Mouse (Mus musculus) T-cell, adult 66 days (primary cell): Measurements from ENCODE around the gene Hmx3. TPM values are rescaled to one million over a fixed set of nuclear protein-coding genes. Genes with fewer than 3 reads are reported as not detected.

Source experiments
- total RNA-seq, 2 experiments: library from RNA; stranded (reverse); gene quantifications; 3 replicates in 1 of 2; 4 replicates in 1 of 2; pipeline ENCODE4 v1.2.4; 2023

The Hmx3 gene
- not detected for total RNA-seq

DNA sequence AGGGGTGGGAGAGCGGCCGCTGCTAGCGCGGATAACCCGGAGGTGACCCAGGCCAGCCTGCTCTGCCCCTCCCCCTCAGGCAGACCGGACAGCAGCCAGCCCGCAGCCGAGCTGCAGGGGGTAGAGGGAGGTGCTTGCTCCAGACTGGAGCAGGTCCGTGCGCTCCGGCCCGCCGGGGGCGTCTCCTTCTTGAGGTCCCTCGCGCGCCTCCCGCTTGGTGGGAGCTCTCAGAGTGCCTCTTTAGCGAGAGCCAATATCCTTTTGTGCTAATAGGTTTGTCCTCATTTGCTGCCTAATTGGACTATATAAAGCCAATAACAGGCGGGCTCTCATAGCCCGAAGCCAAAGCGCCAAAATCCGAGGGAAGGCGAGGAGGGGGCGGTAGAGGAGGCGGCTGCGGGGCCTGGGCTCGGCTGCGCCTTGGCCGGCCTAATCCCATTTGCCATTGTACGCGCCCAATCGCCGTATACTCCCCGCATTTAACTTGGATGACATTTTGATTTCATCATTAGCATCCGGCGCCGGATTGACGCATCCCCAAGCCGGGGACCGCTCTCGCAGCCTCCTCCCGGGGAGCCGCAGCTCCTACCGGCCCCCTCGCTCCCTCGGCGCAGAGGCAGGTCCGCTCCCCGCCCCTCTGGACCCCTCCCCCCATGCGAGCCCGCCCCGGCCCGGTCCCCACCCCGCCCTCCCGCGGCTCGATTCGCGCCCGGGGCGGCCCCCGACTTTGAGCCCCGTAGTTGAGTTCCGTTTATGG lies at the start of gene Hmx3:
Gene Hmx3 (plus strand): TSS at position 753 of the 757 bp plus-strand sequence.

DNA sequence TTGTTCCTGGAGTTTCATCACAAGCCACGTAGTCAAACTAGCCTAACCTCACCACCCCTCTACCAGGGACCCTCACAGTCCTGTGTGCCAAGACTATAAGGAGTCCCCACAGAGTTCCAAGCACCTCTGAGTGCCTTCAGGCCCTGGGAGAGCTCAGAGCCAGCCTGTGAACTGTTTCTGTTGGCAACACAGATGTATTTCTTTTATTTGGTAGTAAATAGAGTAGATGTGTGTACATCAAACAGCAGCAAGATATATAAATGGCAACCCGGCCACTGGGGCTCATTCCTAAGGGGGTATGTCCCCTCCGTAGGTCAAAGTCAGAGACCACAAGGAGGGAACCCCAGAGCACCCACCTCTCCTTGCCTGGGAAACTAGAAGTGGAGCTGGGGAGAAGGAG lies 5.8 kb downstream of the Hmx3 start, which contains the start of gene Hmx2:
Gene Hmx2 (plus strand): TSS at position 301 of the 400 bp plus-strand sequence.

DNA sequence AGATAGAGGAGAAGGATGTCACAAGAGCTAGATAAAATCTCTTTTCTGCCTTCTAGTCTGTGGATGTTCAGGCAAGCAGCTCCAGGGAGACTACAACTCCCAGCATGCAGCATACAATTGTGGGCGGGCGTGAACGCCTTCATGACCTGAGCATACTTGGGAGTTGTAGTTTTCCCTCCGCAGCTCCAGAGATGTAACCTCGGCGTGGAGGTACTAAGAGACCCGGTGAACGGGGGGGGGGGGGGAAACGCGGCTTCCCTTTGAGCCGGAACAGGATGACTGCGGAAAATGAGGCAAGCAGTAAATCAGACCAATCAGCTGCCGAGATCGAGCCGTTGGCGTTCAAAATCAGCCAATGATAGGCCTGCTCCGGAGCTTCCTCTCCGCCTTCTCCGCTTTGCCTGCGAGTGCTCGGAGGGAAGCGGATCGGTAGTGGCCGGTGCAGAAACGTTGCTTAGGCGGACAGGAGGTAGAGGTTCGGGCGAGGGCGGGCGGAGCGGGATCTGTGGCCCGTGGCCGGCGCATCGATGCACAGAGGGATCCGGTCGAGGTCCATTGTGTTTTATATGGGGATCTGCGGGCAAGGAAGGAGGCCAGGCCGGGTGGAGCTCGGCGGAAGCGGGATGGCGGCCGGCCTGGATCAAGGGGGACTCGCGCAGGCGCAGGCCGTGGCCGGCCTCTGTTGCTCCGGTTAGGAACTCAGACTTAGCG lies 17.5 kb downstream of the Hmx3 start, which contains the start of gene Bub3:
Gene Bub3 (plus strand): TSS at position 237 of the 711 bp plus-strand sequence.

Other genes with a start within 250 kb of the Hmx3 start
- not detected for gene Cuzd1, start 220.6 kb upstream of the Hmx3 start, total RNA-seq
- gene Fam24b, start 213.4 kb upstream of the Hmx3 start, total RNA-seq: 1 to 10 TPM in 1 of 2 experiments, not detected in 1; 1.5 TPM
- gene Fam24a, start 209.0 kb upstream of the Hmx3 start, total RNA-seq: not detected
- gene 2310057M21Rik, start 180.1 kb upstream of the Hmx3 start, total RNA-seq: 10 to 100 TPM; 22.5 to 29.6 TPM
- 10 to 100 TPM; 26.7 to 29.1 TPM for gene Pstk, start 171.7 kb upstream of the Hmx3 start, total RNA-seq
- 10 to 100 TPM; 80.2 to 80.4 TPM for gene Ikzf5, start 132.3 kb upstream of the Hmx3 start, total RNA-seq
- 10 to 100 TPM; 21.1 to 23.9 TPM for gene Acadsb, start 132.3 kb upstream of the Hmx3 start, total RNA-seq
- not detected for gene Hmx2, start 5.9 kb downstream of the Hmx3 start, total RNA-seq
- gene Bub3, start 17.4 kb downstream of the Hmx3 start, total RNA-seq: 10 to 100 TPM; 57.3 to 71.8 TPM